Mouse (Mus musculus) urinary bladder, postnatal 25 days (tissue): ENCODE measurements around the gene Acvr1.

Source experiments
- DNase-seq: peaks from one replicate; pipeline ENCODE4 v3.0.0; 2022; ENCODE audit warnings: low spot score

Gene Acvr1

DNA sequence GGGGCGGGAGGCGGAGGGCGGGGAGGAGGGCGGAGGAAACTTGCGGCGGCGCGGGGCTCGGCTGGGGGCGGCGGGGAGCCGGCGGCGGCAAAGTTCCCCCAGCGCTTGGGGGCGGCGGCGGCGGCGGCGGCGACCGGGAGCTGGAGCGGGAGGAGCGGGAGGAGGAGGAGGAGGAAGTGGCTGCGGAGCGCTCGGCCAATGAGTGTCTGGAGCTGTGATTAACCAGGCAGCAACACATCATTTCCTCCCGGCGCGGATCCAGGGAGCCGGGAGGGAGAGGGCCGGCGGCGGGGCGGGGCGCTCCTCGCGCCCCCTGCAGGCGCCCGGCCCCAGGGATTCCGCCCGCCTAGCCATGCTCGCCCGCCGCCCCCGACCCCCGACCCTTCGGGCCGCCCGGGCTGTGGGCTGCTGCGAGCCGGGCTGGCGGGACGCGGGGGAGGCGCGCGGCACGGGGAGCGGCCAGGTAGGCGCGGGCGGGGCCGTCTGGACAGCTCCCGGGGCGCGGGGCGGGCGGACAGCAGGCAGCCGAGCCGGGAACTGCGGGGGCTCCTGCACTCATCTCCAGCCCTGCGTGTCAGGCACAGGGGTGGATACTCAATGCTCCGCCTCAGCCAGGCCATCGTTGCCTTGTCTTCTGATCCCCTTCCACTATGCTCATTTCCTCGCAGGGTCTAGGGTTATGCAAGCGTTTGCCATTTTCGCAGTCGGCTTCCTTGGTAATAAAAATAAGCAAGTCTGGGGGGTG is at the start of gene Acvr1, which contains the start of gene Upp2:
TSS of gene Acvr1 (minus strand) at position 92 of the 745 bp plus-strand sequence.
TSS of gene Upp2 (plus strand) at position 233 of the 745 bp plus-strand sequence.
- peak; percentile 78 for DNase-seq

DNA sequence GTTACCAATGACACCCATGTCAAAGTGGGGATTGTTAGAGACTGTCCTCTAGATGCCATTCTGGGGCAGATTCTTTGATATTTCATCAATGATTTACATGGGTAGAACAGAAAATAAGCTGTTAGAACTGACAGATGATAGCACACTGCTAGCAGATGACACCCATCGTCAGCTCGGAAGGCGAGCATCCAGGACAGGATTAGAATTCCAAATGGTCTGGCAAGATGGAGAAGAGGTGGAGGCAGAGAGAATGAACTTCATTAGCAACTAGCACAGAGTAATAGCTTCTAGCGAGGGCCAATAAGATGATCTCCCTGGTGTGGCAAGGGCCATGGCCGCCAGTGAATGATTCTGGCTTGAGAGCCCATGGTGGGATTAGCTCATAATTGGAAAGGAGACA is 48.8 kb upstream of the Acvr1 start:
- no peak for DNase-seq

DNA sequence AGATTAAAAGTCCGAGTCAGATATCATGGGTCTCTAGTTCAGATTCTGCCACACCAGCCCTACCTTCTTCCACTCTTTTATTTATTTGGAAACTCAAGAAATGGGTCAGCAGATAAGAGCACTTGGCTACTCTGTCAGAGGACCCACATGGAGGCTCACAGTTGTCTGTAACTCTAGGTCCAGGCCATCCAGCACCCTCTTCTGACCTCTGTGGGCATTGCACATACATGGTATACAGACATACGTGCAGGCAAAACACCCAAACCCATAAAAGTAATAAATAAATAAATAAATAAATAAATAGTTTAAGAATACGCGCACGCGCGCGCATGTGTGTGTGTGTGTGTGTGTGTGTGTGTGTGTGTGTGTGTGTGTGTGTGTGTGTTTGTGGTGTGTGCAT is 47.9 kb upstream of the Acvr1 start:
- DNase-seq, result no peak

DNA sequence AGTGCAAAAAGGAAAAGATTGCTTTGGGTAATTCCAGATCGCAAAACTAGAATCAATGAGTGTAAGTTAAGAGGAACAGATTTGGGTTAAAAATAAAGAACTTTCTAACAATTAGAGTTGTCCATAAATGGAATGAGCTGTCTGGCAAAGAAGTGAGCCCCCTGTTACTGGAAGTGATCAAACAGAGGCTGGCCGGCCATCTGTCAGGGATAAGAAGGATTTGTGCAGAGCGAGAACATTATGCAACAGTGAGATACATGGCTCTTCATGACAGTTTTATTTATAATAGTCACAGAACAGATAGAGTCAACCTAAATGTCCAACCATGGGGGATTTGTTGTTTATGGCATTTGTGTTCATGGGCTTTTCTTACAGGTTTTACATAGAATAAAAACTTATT is 46.8 kb upstream of the Acvr1 start:
- DNase-seq, result no peak

DNA sequence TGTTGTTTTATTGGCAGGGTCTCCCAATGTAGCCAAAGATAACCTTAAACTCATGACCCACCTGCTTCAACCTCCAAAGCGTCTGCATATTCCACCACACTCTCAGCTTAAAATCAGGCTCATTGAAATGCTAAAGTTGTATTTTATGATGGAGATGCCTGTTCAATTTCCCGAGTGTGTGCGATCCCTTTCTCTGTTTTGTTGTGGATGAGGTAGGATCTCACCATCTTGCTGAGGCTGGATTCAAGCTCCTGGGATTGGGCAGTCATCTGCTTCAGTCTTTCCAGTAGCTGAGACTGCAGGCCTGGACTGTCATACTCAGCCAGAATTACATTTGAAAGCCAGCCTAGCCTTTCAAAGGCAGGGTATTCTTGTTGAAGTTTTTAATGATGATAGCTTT is 37.8 kb upstream of the Acvr1 start:
- no peak for DNase-seq

DNA sequence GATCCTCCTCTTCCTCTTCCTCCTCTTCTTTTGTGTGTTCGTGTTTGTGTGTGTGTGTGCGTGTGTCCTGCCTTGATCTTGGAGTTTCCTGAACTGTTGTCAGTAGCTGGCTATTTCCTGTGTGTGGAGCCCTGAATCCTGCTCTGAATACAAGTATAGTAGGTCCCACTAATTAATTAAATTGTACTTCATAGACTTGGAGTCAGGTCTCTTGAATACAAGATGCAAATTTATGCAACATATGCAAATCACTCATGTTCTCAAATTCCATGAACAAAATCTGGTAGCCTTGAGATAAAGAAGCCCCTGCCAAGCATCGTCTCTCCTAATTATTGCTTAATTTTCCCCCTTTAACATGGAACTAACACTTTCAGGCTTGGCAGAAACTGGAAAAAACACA is 36.4 kb upstream of the Acvr1 start:
- DNase-seq, result no peak

DNA sequence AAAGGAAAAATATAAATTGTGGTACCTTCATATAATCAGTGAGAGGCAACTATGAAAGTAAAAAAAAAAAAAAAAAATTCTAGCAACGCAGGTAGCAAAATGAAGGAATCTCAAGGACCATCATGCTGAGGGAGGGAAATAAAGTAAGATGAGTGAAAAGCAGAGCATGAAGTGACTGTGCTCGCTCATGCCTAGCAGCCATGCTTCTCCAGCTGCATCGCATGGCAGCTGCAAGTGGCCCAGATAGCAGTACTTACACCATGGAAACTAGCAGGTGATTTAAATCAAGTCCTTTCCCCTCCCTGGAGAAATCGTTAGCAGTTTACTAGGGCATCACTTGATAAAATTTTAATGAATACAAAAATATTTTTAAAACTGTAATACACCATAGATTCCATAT is 34.4 kb upstream of the Acvr1 start:
- DNase-seq, result no peak

DNA sequence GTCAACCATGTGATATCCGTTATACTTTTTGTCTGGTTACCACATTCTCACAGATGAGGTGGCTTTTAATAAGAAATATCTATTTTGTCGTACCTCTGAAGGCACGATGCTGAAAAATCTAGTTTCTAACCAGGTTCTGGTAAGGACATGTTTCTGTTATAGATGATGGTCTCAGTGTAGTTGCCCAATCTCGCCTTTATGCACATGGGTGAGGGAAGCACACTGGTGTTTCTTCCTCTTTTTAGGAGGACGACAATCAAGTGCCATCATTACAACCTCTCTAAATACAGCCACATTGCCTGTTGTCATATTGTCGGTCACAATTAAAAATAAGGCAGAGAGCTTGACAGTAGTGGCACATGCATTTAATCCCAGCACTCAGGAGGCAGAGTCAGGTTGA is 32.7 kb upstream of the Acvr1 start:
- no peak for DNase-seq

DNA sequence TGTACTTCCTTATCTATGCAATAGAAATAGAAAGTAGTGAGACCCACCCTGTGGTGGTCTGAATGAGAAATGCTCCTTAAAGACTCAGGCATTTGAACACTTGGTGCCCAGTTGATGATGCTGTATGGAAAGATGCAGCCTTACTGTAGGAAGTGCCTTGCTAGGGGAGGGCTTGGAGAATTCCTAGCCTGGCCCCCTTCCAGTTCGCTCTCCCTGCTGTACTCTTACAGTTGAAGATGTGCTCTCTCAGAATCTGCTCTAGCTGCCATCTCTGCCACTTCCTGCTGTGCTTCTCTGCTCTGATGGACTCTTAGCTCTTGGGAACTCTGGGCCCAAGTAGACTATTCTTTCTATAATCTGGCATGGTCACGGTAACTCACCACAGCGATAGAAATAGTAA is 30.6 kb upstream of the Acvr1 start:
- DNase-seq, result no peak

DNA sequence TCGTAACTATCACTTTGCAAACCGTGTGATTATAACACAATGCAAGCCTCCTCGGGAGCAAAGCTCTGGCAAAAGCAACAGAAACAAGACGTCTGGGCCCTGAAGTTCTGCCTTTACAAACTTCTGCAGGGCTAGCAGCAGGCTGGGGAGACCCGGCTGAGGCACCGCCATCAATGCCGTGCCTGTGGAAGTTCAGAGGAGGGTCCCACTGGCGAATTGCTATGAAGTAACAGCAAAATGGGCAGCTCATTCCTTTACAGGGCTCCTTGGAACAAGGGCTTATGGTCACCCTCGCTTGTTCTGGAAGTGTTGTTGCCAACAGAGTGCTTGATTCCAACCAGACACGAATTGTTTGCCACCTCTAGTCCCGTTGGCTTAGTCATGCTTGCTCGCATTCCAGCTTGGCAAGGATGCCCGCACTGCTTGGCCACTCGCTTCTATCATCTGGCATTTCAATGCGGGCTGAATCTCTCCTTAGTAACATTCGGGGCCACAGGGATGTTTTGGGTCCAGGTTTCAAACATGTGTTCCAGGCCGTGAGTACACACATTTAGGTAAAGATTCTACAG is 29.9 kb upstream of the Acvr1 start:
- no peak for DNase-seq

DNA sequence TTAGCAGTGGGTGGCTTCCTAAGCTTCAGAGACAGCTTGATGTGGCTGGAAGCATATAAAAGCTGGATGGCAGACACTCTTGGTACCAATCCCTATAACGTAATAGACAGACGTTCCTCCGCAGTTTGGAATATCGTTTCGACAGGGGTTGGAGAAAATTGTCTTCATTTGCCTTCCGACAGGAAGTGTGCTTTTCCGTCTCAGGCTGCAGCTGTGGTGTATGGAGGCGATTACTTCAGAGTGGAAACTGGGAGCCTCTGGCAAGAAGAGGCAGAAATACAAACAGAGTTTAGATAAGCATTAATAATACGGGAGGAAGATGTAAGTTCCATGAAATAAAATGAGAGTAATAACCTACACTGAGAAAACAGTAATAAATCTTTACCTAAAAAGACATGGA is 28.4 kb upstream of the Acvr1 start:
- DNase-seq, result no peak

DNA sequence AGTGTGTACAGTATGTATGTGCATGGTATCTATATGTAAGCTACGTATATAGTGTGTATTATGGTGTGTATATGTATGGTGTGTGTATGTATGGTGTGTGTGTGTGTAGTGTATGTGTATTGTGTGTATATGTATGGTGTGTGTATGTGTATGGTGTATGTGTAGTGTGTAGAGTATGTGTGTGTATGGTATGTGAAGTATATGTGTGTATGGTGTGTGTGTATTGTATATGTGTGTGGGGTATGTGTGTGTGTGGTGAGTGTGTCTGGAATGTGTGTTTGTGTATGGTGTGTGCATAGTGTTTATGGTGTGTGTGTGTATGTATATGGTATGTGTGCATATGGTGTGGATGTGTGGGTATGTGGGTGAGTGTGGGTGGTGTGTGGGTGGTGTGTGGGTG is 23.1 kb upstream of the Acvr1 start:
- no peak for DNase-seq

DNA sequence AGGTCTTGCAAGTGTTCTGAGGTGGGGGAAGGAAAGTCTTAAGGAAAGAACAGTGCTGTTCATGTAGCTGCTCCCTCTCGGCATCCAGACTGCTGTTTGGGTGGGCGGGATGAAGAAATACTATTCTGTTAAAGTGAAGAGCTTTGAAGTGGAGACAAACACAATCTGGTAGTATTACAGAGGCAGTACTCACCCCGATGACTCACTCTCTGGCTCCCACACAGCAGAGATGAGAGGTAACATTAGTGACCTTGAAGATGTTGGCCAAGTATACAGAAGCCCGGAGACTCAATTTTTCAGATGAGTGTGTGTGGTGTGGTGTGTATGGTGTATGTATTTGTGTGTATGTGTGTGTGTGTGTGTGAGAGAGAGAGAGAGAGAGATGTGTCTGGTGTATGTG is 22.7 kb upstream of the Acvr1 start:
- DNase-seq, result no peak

DNA sequence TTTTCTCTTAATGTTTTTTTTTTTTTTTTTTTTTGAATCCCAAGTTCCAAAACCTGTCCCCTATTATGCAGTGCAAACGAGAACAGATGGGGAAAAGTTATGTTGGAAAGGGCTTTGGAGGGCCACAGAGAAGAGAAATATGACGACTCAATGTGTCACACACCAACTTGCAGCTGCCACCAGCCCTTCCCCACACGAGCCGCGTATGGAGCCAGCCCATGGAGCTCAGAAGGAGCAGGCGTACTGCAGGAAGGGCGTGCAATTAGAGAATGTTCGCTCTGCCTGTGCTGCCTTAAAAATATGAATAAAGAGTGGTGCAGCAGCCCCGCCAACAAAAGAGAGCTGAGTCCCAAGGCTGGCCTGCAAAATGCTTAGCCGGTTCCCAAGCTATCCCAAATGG is 19.4 kb upstream of the Acvr1 start:
- DNase-seq, result no peak

DNA sequence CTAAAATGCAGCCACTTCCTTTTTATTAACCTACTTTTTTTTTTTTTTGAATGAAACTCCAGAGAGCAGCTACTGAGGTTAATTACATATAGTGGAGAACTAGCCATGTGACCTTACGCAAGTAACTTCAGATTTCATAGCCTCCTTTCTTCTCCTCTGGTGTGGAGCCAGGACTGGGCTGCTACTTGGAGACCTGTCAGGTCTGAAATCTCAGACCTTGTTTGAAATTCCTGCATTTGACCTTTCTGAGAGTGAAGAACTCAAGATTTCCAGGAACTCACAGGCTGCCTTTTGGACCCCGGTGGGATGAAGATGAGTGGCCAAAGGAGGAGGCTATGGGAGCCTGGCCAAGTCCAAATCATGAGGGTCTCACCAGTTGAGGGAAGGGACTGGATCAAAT is 7.2 kb upstream of the Acvr1 start:
- DNase-seq, result no peak

DNA sequence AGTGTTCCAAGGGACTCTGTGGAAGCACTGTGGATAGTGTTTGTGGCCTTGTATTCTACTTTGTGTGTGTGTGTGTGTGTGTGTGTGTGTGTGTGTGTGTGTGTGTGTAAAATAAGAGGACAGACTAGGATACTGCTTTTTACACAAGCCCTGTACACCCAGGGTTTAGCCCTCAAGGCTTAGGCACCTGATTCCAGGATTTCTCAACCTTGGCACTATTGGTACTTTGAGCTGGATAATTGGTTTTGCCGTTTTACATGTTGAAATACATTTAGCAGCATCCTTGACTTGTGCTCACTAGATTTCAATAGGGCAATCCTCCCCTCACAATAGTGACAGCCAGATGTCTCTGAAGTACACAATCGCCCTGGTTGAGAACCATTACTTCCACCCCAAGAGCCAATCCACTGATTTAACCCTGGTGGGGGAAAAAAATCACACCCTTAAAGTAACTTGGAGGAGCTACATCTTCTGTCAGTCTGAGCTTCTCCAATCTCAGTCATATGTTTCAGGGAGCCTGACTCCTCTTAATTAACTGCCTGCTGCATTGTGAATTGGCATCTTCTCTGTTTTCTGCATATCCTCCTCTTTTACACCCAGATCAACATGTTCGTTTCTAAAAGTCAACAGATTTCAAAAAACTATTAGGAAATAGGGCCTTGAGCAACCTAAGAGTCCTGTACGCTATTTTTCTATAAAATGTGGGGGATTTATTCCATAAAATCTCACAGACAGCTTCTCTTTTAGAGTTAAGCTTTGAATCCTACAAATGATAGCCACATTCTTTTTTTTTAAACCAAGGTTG is 2.1 kb upstream of the Acvr1 start:
- no peak for DNase-seq

DNA sequence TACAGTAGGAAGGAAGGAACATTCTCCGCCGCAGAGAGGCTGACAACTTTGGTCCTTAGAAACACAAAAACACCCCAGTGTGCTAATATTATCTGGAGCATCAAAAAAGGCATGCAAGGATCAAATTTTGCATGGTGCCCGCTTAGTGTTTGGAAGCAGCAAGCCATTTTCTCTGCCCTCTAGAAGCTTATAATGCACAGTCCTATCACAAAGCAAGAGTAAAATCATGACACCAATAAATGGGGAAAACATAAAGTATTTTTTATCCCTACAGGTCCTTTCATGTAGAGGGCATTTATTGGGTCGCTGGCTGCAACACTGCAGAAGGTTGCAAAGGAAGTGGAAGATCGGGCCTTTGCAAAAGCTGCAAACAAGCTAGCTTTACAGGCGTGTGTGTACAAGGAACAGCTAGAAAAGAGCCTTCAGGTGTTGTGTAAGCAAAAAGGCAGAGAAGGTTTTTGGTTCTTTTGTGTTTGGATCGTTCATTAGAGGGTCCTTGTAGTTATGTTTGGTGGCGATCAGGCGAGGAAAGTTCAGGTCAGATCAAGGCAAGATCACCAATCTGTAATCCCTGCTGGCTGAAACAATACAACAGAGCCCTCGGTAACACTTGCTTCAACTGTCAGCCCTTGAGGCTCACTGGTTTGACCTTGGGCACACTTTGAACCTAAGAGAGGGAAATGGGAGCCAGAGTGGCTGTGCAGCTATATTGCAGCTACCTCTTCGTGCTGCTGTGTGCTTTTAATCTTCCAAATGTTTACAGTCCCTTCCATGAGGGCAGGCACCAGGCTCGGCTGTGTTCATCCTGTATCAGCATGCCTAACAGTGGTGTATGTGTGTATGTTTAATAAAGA is 1.1 kb upstream of the Acvr1 start:
- DNase-seq, result no peak

DNA sequence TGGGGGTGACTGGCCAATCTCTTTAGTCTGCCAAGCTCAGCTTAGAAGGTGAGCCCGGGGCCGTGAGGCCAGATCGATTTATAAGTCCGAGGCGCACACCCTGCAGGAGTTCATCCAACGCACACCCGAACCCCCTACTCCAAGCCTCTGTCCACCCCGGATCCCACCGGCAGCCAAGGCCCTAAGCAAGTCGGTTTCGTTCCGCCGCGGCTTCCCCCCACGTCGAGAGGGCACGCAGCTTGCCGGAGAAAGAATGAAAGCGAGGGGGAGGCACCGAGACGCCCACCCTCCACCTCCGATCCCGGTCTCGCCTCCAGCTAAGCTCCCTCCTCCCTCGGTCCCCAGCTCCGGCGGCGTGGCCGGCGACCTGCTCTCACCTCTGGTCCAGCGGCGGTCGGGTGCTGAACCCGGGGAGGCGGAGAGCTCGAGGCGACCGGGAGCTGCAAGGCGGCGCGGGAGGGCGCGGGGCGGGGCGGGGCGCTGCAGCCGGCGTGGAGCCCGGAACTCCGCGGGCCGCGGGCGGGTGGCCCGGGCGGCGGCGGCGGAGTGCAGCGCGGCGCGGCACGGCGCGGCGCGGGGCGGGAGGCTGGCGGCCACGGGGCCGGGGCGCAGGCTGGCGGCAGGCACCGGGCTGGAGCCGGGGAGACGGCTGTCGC is 419 bp downstream of the Acvr1 start:
- DNase-seq, result peak; percentile 61

DNA sequence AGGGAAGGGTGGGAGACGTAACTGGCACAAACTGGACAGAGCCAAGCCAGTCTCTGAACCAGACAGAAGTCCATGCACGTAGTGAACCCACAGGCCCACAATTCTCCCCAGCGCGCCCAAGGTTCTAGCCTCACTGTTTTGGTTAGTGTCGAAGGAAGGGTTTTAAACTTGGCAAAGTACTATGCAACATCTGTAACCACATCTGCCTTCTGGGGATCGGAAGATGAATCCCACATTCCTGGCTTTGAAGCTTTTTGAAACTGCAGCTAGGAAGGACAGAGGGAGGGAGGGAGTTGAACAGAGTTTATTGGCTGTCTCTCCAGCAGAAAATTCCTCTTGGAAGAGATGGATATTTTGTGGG is 928 bp downstream of the Acvr1 start:
- DNase-seq, result no peak

DNA sequence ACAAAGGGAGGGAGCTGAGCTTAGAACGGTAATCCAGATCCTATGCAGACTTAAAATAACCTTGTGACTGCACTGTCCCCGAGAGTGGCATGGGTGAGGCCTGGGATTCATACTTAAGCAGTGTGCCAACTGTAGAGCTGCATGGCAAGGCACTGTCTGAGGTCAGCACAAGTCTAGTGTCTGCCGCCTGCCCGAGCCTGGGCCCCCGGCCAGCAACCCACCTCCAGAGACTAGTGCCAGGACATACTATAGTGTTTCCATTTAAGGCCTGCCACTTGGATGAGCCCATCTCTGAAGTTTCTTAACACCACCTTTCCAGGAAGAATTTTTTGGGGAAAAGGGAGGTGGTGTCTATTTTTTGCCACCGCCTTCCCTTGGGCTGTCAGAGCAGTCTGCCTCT is 1.7 kb downstream of the Acvr1 start:
- DNase-seq, result no peak

DNA sequence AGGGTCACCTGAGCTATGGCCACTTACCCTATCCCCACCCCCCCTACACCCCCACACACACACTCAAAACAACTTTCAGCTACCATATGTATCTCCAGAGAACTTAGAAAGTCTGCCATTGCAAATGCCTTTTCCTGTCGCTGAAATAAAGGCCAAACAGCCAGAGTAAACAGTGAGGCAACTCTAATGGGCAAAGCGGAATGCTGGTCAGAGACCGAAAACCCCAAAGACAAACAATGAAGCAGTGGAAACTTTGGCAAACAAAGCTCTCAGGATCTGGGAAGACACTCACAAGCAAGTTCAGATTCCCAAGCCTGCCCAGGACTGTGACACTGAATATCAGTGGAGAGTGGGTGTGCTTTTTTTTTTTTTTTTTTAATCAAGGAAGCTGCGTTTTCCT is 4.8 kb downstream of the Acvr1 start:
- DNase-seq, result no peak
